Mouse (Mus musculus) spleen, adult 2 months (tissue): ENCODE measurements around the gene Gm43517. TPM values are rescaled to one million over a fixed set of nuclear protein-coding genes. Genes with fewer than 3 reads are reported as not detected.

Source experiments
- DNase-seq, 2 experiments: peaks; one replicate each; pipeline versions ENCODE4 v3.0.0 to v3.0.0-alpha.2; 2012 to 2021; ENCODE audit warnings: low spot score in 2 of 2, low read depth in 1 of 2
- H3K27ac ChIP-seq: fragments of 200-500 bp; 2 replicates; pipeline ENCODE4 v1.5.1; 2012; ENCODE audit warnings: low read length, inconsistent platforms; ENCODE audit not compliant: insufficient read depth
- H3K27me3 ChIP-seq: fragments of 200-500 bp; 2 replicates; pipeline ENCODE4 v1.6.1; 2012; ENCODE audit warnings: mild to moderate bottlenecking, moderate library complexity, low read length, inconsistent platforms; ENCODE audit not compliant: control insufficient read depth, insufficient read depth
- H3K36me3 ChIP-seq: fragments of 200-500 bp; 2 replicates; pipeline ENCODE4 v1.6.1; 2012; ENCODE audit warnings: mild to moderate bottlenecking, low read length, inconsistent platforms; ENCODE audit not compliant: control insufficient read depth, insufficient read depth
- H3K4me1 ChIP-seq: fragments of 200-500 bp; 2 replicates; pipeline ENCODE4 v1.6.1; 2011; ENCODE audit warnings: inconsistent platforms; ENCODE audit not compliant: control insufficient read depth, insufficient read depth, insufficient read length
- H3K4me3 ChIP-seq: fragments of 200-500 bp; 2 replicates; pipeline ENCODE4 v1.5.1; 2011; ENCODE audit warnings: mild to moderate bottlenecking, inconsistent platforms; ENCODE audit not compliant: insufficient read depth, insufficient read length; ENCODE audit errors: extremely low read depth
- CTCF ChIP-seq: fragments of 200-500 bp; IDR thresholded peaks from 2 replicates; pipeline ENCODE4 v1.5.1; 2011; ENCODE audit warnings: mild to moderate bottlenecking, inconsistent platforms; ENCODE audit not compliant: insufficient read depth, insufficient read length, insufficient replicate concordance; ENCODE audit errors: extremely low read depth
- POLR2A ChIP-seq: fragments of 200-500 bp; IDR thresholded peaks from 2 replicates; pipeline ENCODE4 v1.6.1; 2011; ENCODE audit warnings: low read depth, low read length, inconsistent platforms
- WGBS: fragments of 180-500 bp; shearing (Covaris S2); methylation state at CpG from one replicate; pipeline ENCODE4 v1.1.7; 2018; 5-methylcytosine and 5-hydroxymethylcytosine counted together
- polyA plus RNA-seq: library from polyadenylated mRNA; depleted of rRNA; stranded (reverse); fragments of >200 nt; gene quantifications from 2 replicates; pipeline ENCODE4 v1.2.3, GENCODE M21; 2012

Gm43517 gene
- polyA plus RNA-seq, 1 experiment, result not detected

DNA sequence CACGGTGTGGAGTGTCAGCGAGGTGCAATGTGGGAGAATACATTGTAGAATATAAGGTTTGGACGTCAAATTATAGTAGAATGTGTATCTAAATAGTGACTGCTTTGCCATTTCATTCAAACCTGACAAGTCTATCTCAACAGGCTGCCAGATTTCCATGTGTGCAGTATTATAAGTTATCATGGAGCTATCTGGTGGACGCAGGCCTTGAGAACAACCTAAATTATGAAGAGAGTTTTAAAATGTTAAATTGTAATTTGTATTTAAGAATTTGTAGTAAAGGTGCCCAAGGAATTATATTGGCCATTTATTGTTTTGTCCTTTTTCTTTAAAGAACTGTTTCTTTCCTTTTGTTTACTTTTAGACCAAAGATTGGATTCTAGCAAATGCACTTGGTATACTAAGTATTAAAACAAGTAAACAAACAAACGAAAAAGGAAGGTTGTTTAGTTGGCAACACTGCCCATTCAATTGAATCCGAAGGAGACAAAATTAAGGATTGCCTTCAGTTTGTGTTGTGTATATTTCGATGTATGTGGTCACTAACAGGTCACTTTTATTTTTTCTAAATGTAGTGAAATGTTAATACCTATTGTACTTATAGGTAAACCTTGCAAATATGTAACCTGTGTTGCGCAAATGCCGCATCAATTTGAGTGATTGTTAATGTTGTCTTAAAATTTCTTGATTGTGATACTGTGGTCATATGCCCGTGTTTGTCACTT, 1.3 kb downstream of the Gm43517 start:
- no peak overlapping the region for H3K4me3 ChIP-seq
- H3K36me3 ChIP-seq, result no peaks in the 10 kb centered on the region
- H3K27me3 ChIP-seq, result peaks cover 22% of the 10 kb centered on the region
- no peak overlapping the region for H3K27ac ChIP-seq
- no peak for TF ChIP-seq POLR2A
- TF ChIP-seq CTCF, result no peak
- DNase-seq, result no peak
- 22% methylated on average over 10 of the region's 10 CpGs for WGBS
- H3K4me1 ChIP-seq, result no peaks in the 10 kb centered on the region

DNA sequence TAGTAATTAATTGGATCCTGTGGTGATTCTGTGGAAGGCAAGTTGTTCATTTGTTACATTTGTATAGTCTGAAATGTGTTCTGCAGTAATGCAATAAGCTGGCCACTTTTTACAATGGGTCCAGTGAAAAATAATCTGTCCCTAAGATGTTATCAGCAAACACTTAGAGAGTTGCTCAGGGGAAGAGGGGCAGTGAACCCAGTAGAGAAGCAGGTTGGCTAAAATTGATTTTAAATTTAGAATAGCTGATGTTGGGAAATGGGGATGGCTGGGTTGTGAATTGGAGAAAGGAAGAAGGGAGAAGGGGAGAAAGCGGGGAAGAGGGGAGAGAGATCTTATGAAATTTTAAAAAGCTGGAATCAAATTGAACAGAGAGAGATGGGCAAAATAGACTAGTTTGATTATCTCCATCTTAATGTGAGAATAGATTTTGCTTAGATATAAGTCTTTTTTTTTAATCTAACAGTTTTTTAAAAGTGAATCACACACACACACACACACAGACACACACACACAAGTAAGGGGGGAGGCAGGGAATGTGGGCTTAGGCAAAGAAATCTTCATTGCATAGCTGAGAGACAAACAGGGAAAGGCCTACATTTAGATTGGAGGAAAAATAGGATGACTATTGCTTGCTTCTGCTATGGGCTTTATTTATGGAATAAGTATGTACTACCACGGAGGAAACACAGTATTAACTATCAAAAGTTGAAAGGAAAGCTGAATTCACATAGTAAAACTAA, 3.1 kb downstream of the Gm43517 start:
- DNase-seq, result no peak
- Histone ChIP-seq H3K27me3 (peaks cover 25% of the 10 kb centered on the region), H3K4me1 (no peaks in the 10 kb centered on the region), H3K36me3 (no peaks in the 10 kb centered on the region), H3K27ac (no peak overlapping the region), H3K4me3 (no peak overlapping the region)
- 38% methylated on average over 2 of the region's 2 CpGs for WGBS
- TF ChIP-seq POLR2A, result no peak
- no peak for TF ChIP-seq CTCF

DNA sequence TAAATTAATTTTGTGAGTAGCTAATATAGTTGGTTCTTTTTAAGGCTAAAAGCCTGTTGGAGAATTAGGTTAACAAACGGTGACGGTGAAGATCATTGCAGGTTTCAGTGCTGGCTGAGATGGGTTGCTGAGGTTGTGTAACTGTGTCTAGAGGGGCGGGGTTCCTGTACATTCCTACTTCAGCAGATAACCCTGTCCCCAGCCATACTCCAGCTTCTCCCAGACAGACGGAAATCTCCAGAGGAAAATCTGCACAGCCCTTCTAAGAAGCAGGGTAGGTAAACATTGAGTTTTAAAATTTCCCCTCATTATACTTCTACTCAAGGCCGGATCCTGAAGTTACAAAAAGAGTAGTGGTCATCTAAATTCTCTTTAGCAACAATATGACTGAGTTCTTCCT, 4.7 kb downstream of the Gm43517 start:
- Histone ChIP-seq H3K4me3 (no peak overlapping the region), H3K27ac (no peak overlapping the region), H3K36me3 (no peaks in the 10 kb centered on the region), H3K27me3 (peaks cover 14% of the 10 kb centered on the region), H3K4me1 (no peaks in the 10 kb centered on the region)
- 16% methylated on average over 5 of the region's 5 CpGs for WGBS
- TF ChIP-seq CTCF, result no peak
- no peak for TF ChIP-seq POLR2A
- no peak for DNase-seq

DNA sequence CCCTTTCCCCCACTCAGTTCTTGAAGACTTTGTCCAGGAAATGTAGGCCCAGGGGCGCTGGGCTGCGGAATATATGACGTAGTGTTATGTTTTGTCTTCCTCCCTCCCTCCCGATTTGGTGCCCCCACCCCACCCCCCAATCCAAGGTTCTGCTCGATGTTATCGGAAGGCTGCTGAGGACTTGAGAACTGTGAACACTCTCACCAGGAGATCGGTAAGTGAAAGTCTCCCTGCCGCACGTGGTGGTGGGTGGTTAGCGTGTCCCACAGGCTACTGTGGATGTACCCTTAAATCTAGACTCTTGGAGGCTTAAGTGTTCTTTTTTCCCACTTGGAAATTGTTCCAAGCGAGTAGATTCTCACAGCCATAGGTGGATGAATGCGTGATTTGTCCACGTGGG, 5.3 kb downstream of the Gm43517 start:
- no peaks in the 10 kb centered on the region for H3K4me1 ChIP-seq
- H3K4me3 ChIP-seq, result no peak overlapping the region
- no peak for TF ChIP-seq POLR2A
- TF ChIP-seq CTCF, result no peak
- H3K27ac ChIP-seq, result no peak overlapping the region
- no peak for DNase-seq
- no peaks in the 10 kb centered on the region for H3K36me3 ChIP-seq
- 13% methylated on average over 13 of the region's 13 CpGs for WGBS
- peaks cover 11% of the 10 kb centered on the region; the same call in 1 of the 2 replicates for H3K27me3 ChIP-seq

DNA sequence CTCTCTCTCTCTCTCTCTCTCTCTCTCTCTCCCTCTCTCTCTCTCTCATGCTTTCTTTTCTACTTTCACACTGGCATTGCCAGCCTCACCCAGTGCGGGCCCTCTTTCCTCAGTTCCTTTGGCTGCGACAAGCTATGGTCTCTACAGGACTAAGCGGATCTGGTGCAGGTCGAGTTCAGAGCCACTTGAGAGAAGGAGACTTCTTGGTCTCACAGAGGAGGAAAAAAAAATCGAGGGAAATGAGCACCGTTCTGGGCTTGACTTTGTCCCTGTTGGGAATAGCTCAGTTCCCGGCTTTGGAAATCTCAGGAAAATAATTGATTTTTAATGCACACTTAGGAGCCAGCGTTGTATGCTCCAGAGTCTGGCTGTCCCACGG, 5.9 kb downstream of the Gm43517 start:
- DNase-seq, result no peak
- H3K27ac ChIP-seq, result no peak overlapping the region
- TF ChIP-seq POLR2A (no peak), CTCF (no peak)
- 15% methylated on average over 9 of the region's 9 CpGs for WGBS
- H3K4me1 ChIP-seq, result no peaks in the 10 kb centered on the region
- H3K36me3 ChIP-seq, result no peaks in the 10 kb centered on the region
- no peak overlapping the region for H3K4me3 ChIP-seq
- H3K27me3 ChIP-seq, result peaks cover 10% of the 10 kb centered on the region

DNA sequence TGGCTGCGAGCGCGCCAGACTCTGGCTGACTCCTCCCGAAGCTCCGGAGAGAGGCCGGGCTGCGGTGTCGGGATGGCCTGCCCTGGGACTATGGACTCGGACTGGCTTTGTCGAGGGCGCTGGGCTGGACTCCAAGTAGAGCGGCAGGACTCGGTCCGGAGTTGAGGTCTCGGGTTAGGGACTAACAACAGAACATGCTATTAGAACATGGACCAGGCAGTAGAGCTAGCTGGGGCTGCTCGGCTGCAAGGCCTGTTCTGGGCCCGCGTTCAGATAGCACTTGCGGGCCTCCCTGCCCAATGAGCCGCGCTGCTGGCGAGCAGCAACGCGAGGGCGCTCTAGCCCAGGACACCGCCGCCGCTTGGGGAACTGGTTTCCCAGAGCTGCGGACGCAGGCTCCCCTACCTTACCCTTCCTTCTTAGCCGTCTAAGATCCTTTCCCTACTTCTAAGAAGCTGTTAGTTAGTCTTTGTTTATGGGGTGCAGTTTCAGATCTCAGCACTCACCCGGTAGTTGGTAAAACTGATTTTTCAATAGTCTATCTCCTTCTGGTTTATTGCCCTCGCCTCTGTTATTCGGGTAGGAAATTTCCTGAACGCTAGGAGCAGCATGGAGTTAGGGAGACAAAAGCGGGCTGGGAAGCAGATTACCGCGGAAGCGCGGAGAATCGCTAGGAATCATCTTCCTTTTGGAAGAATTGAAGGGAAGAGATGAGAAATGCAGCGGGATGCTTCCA, 6.5 kb downstream of the Gm43517 start:
- TF ChIP-seq POLR2A, result no peak
- no peak for TF ChIP-seq CTCF
- Histone ChIP-seq H3K27me3 (peaks cover 10% of the 10 kb centered on the region), H3K36me3 (no peaks in the 10 kb centered on the region), H3K4me1 (no peaks in the 10 kb centered on the region), H3K4me3 (no peak overlapping the region), H3K27ac (no peak overlapping the region)
- DNase-seq, result no peak
- 4% methylated on average over 42 of the region's 42 CpGs for WGBS

DNA sequence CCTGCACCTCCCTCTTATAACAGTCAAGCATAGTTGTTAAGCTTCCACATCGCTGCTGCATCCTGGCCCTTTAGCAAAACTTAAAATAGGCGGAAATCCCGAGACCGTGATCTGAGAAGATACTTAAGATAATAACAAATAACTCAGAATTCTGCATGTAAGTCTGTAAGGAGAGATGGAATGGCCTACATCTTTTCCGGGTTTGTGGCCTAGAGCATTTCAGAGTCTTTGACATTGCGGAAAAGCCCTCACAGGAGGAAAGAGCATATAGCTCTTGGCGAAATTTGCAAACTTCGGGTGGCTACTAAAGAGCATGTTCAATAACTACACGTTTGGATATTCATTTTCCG, 7.0 kb downstream of the Gm43517 start:
- whole genome bisulfite sequencing, result 12% methylated on average over 10 of the region's 10 CpGs
- Histone ChIP-seq H3K4me1 (no peaks in the 10 kb centered on the region), H3K4me3 (no peak overlapping the region), H3K36me3 (no peaks in the 10 kb centered on the region), H3K27me3 (peaks cover 10% of the 10 kb centered on the region), H3K27ac (no peak overlapping the region)
- TF ChIP-seq POLR2A, result no peak
- TF ChIP-seq CTCF, result no peak
- no peak for DNase-seq
